Mouse (Mus musculus) heart, embryonic 16.5 days (tissue): ENCODE results near the gene Sprr2j-ps. TPM values are rescaled to one million over a fixed set of nuclear protein-coding genes. Genes with fewer than 3 reads are reported as not detected.

Experiments used
- ATAC-seq: fragments of 200-750 bp; cut with Nextera tagmentation; replicated peaks from 2 replicates; pipeline ENCODE4 v1.8.0; 2017; ENCODE audit warnings: moderate number of reproducible peaks; ENCODE audit not compliant: insufficient read depth, low FRiP score; ENCODE audit errors: extremely low read depth
- H3K27ac ChIP-seq: fragments of 300-500 bp; sonication (generic); 2 replicates; pipeline ENCODE4 v1.5.1; 2014; ENCODE audit warnings: mild to moderate bottlenecking, low read length, control low read depth, moderate library complexity
- H3K27me3 ChIP-seq: fragments of 300-500 bp; sonication (generic); 2 replicates; pipeline ENCODE4 v1.6.1; 2014; ENCODE audit warnings: low read length, mixed read lengths; ENCODE audit not compliant: control insufficient read depth, insufficient read depth
- H3K36me3 ChIP-seq: fragments of 300-500 bp; sonication (generic); 2 replicates; pipeline ENCODE4 v1.6.1; 2014; ENCODE audit not compliant: control insufficient read depth, insufficient read depth
- H3K4me1 ChIP-seq: fragments of 300-500 bp; sonication (generic); 2 replicates; pipeline ENCODE4 v1.6.1; 2014; ENCODE audit warnings: low read length, mixed read lengths; ENCODE audit not compliant: control insufficient read depth, insufficient read depth
- H3K4me2 ChIP-seq: fragments of 300-500 bp; sonication (generic); 2 replicates; pipeline ENCODE4 v1.6.1; 2014; ENCODE audit warnings: low read depth, mild to moderate bottlenecking, control low read depth, low read length
- H3K4me3 ChIP-seq: fragments of 300-500 bp; sonication (generic); 2 replicates; pipeline ENCODE4 v1.5.1; 2014; ENCODE audit warnings: mild to moderate bottlenecking, control low read depth, low read length
- H3K9ac ChIP-seq: fragments of 300-500 bp; sonication (generic); 2 replicates; pipeline ENCODE4 v1.6.1; 2014; ENCODE audit warnings: low read length, control low read depth
- H3K9me3 ChIP-seq: fragments of 300-500 bp; sonication (generic); replicated peaks from 2 replicates; pipeline ENCODE4 v1.6.1; 2016; ENCODE audit warnings: low read length; ENCODE audit not compliant: control insufficient read depth
- WGBS: fragments of 180-500 bp; shearing (Covaris S2); extraction: QIAGEN DNeasy Blood & Tissue Kit; methylation state at CpG from one replicate; pipeline ENCODE4 v1.1.7; 2014; 5-methylcytosine and 5-hydroxymethylcytosine counted together
- polyA plus RNA-seq: library from polyadenylated mRNA; unstranded; fragments of >200 nt; fragmentation: Nextera tagmentation; extraction: Ambion mirVana; gene quantifications from 2 replicates; pipeline ENCODE4 v1.2.1, GENCODE M21; 2015

Gene Sprr2j-ps
- polyA plus RNA-seq = not detected in 2 replicates

DNA sequence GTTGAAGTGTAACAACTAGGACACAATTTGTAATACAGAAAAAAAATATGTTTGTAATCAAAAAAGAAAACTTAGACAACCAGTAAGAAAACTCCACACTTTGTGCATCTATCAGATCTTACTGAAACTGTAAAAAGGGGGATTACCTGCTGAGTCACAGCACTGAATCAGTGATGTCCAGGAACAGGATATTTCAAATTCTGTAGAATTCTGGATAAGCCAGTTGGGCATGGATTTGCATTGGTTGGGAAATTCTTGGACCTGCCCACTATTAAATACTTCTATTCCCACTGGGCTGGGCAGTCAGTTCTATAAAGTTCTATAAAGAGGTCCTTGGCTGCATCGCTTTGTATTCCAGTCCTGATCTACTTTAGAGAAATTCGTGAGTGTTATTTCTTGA is at the start of gene Sprr2j-ps:
Sprr2j-ps (plus strand) TSS at position 301 of the 400 bp plus-strand sequence.
- 78% methylated on average over 2 of the region's 2 CpGs for WGBS
- no peak within 1 kb of the TSS for H3K27ac ChIP-seq

DNA sequence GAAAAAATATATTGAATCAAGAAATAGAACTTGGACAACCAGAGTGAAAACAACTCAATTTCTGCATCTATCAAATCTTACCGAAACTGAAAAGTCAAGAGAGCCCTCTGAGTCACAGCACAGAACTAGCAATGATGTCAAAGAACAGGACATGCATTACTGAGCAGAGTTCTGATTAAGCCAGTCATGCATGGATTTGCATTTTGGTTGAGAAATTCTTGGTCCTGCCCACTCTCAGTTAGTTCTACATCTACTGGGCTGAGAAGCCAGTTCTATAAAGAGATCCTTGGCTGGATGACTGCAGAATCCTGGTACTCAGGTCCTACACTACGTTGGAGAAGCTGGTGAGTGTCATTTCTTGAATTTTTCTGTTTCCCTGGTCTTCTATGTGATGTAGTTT is 44.3 kb upstream of the Sprr2j-ps start:
- Histone ChIP-seq H3K4me1 (no peaks in the 10 kb centered on the region), H3K4me2 (no peak overlapping the region), H3K36me3 (no peaks in the 10 kb centered on the region), H3K27ac (no peak overlapping the region), H3K4me3 (no peak overlapping the region), H3K9ac (no peak overlapping the region), H3K9me3 (no peaks in the 10 kb centered on the region), H3K27me3 (no peaks in the 10 kb centered on the region)
- no peak for ATAC-seq
- WGBS = 67% methylated on average over 2 of the region's 2 CpGs

More for the DNA sequence above, at the start of gene Sprr2j-ps:
- no peak for ATAC-seq
- Histone ChIP-seq H3K4me2 (no peak within 1 kb of the TSS), H3K9ac (no peak within 1 kb of the TSS), H3K27me3 (no peaks in the 10 kb centered on the region), H3K36me3 (no peaks in the 10 kb centered on the region), H3K4me1 (no peaks in the 10 kb centered on the region), H3K9me3 (no peaks in the 10 kb centered on the region), H3K4me3 (no peak within 1 kb of the TSS)

DNA sequence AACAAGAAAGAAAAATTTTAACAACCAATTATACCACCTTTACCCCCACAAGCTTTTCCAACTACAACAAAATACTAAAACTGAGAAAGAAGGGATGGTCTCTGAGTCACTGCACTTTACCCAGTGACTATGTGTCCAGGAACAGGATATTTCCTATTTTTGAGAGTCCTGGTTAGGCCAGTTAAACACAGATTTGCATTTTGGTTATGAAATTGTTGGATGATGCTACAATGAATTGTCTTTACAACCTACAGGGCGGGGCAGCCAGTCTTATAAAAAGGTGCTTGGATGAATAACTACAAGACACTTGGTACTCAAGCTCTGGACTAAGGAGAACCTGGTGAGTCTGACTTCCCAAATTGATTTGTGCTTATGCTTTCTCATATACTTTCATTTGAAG is 32.5 kb upstream of the Sprr2j-ps start, which contains the start of gene Sprr2h:
Sprr2h (plus strand) TSS at position 301 of the 400 bp plus-strand sequence.
- no peak for ATAC-seq
- H3K9ac ChIP-seq = no peak within 1 kb of the TSS
- no peaks in the 10 kb centered on the region for H3K9me3 ChIP-seq
- H3K4me3 ChIP-seq = no peak within 1 kb of the TSS
- H3K36me3 ChIP-seq = no peaks in the 10 kb centered on the region
- H3K4me2 ChIP-seq = no peak within 1 kb of the TSS
- H3K27ac ChIP-seq = no peak within 1 kb of the TSS
- H3K4me1 ChIP-seq = no peaks in the 10 kb centered on the region
- WGBS = 63% methylated on average over 1 of the region's 1 CpGs
- no peaks in the 10 kb centered on the region for H3K27me3 ChIP-seq

DNA sequence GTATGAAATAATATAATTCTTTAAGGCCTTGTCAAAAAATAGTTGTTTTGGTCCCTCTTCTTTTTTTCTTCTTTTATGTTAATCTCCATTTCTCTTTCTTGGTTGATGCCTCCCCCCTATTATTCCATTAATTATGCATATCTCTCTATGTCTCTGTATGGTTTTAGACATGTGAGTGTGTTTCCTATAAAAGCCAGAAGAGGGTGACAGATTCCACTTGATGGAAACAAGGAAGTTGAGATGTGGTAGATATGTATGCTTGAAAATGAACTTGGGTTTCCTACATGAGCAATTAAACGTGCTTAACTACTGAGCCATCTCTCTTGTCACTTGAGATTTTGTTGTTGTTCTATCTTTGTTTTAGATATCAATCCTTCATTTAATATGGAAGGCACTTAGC is 23.6 kb upstream of the Sprr2j-ps start:
- H3K27ac ChIP-seq = no peak overlapping the region

DNA sequence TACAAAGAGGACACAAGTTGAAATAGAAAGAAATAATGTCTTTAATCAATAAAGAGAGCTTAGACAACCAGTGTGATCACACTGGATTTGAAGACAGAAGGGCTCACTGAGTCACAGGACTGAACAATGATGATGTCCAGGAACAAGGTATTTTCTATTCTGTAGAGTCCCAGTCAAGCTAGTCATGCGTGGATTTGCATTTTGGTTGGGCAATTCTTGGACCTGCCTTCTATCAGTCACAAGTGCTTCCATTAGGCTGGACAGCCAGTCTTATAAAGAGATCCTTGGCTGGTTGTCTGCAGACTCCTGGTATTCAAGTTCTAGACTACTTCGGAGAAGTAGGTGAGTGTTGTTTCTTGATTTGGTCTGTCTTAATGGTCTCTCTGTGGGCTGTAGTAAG is 10.2 kb upstream of the Sprr2j-ps start, which contains the start of gene Sprr2i:
Sprr2i (plus strand) TSS at position 301 of the 400 bp plus-strand sequence.
- no peak within 1 kb of the TSS for H3K4me2 ChIP-seq
- H3K36me3 ChIP-seq = no peaks in the 10 kb centered on the region
- H3K9me3 ChIP-seq = no peaks in the 10 kb centered on the region
- no peak for ATAC-seq
- no peaks in the 10 kb centered on the region for H3K4me1 ChIP-seq
- H3K27me3 ChIP-seq = no peaks in the 10 kb centered on the region
- H3K9ac ChIP-seq = no peak within 1 kb of the TSS
- no peak within 1 kb of the TSS for H3K4me3 ChIP-seq
- no peak within 1 kb of the TSS for H3K27ac ChIP-seq
- WGBS = 85% methylated on average over 2 of the region's 2 CpGs

More for the DNA sequence above, 23.6 kb upstream of the Sprr2j-ps start:
- Histone ChIP-seq H3K4me2 (no peak overlapping the region), H3K36me3 (no peaks in the 10 kb centered on the region), H3K27me3 (no peaks in the 10 kb centered on the region), H3K9ac (no peak overlapping the region), H3K4me1 (no peaks in the 10 kb centered on the region), H3K4me3 (no peak overlapping the region), H3K9me3 (no peaks in the 10 kb centered on the region)
- 29% methylated on average over 1 of the region's 1 CpGs for WGBS
- ATAC-seq = no peak

DNA sequence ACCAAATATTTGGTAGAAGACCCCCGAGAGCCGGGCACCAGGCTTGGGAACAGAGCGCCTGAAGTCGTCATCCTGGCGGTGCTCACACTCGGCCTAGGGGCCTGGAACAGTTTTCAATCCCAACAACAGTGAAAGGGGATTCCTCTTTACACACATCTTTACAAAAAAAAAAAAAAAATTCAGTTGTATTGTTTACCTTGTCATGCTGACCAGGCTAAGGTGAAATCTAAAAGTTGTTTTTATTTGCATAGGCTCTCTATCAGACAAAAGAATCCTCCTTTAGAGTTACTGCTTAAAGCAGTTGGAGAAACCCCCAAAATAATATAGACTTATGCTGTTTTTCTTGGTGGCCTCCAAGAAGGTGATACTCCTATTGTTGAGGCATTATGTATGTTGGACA is 11.4 kb downstream of the Sprr2j-ps start, which contains the start of gene Gm9774:
Gm9774 (minus strand) TSS at position 101 of the 400 bp plus-strand sequence.
- Histone ChIP-seq H3K27me3 (no peaks in the 10 kb centered on the region), H3K36me3 (no peaks in the 10 kb centered on the region), H3K4me2 (no peak within 1 kb of the TSS), H3K4me3 (no peak within 1 kb of the TSS), H3K9me3 (no peaks in the 10 kb centered on the region), H3K9ac (no peak within 1 kb of the TSS), H3K4me1 (no peaks in the 10 kb centered on the region), H3K27ac (no peak within 1 kb of the TSS)
- ATAC-seq = no peak
- 82% methylated on average over 6 of the region's 6 CpGs for WGBS

DNA sequence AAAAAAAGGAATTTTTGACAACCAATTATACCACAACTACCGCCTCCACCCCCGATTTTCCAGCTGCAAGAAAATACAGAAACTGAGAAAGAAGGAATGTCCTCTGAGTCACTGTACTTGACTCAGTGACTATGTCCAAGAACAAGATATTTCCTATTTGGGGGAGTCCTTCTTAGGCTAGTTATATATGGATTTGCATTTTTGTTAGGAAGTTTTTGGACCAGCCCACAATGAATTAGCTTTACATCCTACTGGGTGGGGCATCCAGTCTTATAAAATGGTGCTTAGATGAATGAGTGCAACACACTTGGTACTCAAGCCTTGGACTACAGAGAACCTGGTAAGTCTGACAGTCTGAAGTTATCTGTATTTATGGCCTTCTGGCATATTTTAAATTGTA is 14.4 kb downstream of the Sprr2j-ps start, which contains the start of gene Sprr2k:
Sprr2k (plus strand) TSS at position 301 of the 400 bp plus-strand sequence.
- H3K36me3 ChIP-seq = no peaks in the 10 kb centered on the region
- H3K27me3 ChIP-seq = no peaks in the 10 kb centered on the region
- no peak within 1 kb of the TSS for H3K4me2 ChIP-seq
- H3K9ac ChIP-seq = no peak within 1 kb of the TSS
- ATAC-seq = no peak
- H3K27ac ChIP-seq = no peak within 1 kb of the TSS
- no peak within 1 kb of the TSS for H3K4me3 ChIP-seq
- H3K4me1 ChIP-seq = no peaks in the 10 kb centered on the region
- WGBS = 85% methylated on average over 2 of the region's 2 CpGs
- H3K9me3 ChIP-seq = no peaks in the 10 kb centered on the region

DNA sequence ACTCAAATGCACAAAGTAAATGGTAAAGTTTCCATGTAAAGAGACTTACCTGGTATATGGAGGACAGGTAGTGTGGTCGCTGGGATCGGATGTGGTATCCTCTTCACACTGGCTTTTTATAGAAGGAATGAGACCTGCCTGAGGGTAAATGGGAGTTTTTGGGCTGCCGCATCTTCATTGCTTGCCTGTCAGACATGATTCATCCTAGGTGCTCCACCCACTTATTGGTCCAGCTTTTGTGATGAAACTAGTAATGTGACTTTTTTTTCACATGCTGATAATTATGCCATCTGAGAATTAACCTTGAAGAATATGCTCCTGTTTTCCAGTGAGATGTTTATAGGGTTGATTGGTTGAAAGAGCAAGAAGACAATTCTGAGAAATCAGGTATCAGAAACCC is 20.8 kb downstream of the Sprr2j-ps start, which contains the start of gene Sprr1b:
Sprr1b (minus strand) TSS at position 101 of the 400 bp plus-strand sequence.
- H3K9ac ChIP-seq = no peak within 1 kb of the TSS
- H3K4me3 ChIP-seq = no peak within 1 kb of the TSS
- no peak for ATAC-seq
- no peaks in the 10 kb centered on the region for H3K4me1 ChIP-seq
- no peak within 1 kb of the TSS for H3K4me2 ChIP-seq
- H3K27me3 ChIP-seq = no peaks in the 10 kb centered on the region
- no peaks in the 10 kb centered on the region for H3K9me3 ChIP-seq
- no peak within 1 kb of the TSS for H3K27ac ChIP-seq
- WGBS = 88% methylated on average over 3 of the region's 3 CpGs
- no peaks in the 10 kb centered on the region for H3K36me3 ChIP-seq

DNA sequence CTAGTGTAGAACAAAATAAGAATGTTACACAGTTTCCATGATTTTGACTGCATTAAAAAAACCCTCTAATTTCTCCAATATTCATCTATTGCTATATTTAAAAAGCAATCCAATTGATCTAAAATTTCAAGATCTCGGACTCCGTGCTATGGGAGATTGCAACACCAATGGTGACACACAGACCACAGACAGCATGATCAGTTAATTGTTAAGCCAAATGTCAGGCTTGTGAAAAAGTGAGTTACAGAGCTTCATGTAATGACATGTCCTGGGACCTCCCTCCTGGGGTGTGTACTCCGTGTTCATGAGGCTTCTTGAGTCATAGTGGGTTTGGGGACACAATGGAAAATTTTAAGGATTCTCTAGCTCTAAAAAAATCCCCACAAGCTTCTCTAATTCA is 22.3 kb downstream of the Sprr2j-ps start:
- Histone ChIP-seq H3K27ac (no peak overlapping the region), H3K4me3 (no peak overlapping the region), H3K9me3 (no peaks in the 10 kb centered on the region), H3K4me2 (no peak overlapping the region), H3K4me1 (no peaks in the 10 kb centered on the region), H3K36me3 (no peaks in the 10 kb centered on the region), H3K9ac (no peak overlapping the region), H3K27me3 (no peaks in the 10 kb centered on the region)
- ATAC-seq = no peak
- 78% methylated on average over 3 of the region's 3 CpGs for WGBS
